Mouse (Mus musculus) kidney, adult 2 months (tissue): ENCODE measurements around the gene Dusp10. TPM values are rescaled to one million over a fixed set of nuclear protein-coding genes. Genes with fewer than 3 reads are reported as not detected.

ENCODE experiments used
- DNase-seq: peaks from one replicate; pipeline ENCODE4 v3.0.0; 2021
- H3K27ac ChIP-seq: fragments of 200-500 bp; 2 replicates; pipeline ENCODE4 v1.5.1; 2012; ENCODE audit warnings: low read depth, low read length, control low read depth, inconsistent platforms; ENCODE audit not compliant: insufficient read depth
- H3K27me3 ChIP-seq: fragments of 200-500 bp; replicated peaks from 2 replicates; pipeline ENCODE4 v1.6.1; 2012; ENCODE audit warnings: mild to moderate bottlenecking, moderate library complexity, low read length, inconsistent platforms; ENCODE audit not compliant: control insufficient read depth, insufficient read depth
- H3K36me3 ChIP-seq: fragments of 200-500 bp; 2 replicates; pipeline ENCODE4 v1.6.1; 2012; ENCODE audit warnings: mild to moderate bottlenecking, moderate library complexity, low read length, inconsistent platforms; ENCODE audit not compliant: control insufficient read depth, insufficient read depth
- H3K4me1 ChIP-seq: fragments of 200-500 bp; 2 replicates; pipeline ENCODE4 v1.6.1; 2011; ENCODE audit warnings: low read length; ENCODE audit not compliant: control insufficient read depth, insufficient read depth
- H3K4me3 ChIP-seq: fragments of 200-500 bp; 2 replicates; pipeline ENCODE4 v1.5.1; 2011; ENCODE audit warnings: mild to moderate bottlenecking, low read depth, low read length, control low read depth; ENCODE audit not compliant: insufficient read depth
- CTCF ChIP-seq: fragments of 200-500 bp; conservative IDR thresholded peaks from 2 replicates; pipeline ENCODE4 v1.5.1; 2011; ENCODE audit warnings: low read depth, mild to moderate bottlenecking, control low read depth, low read length, moderate library complexity, mixed read lengths; ENCODE audit not compliant: insufficient read depth, insufficient read length
- POLR2A ChIP-seq: fragments of 200-500 bp; IDR thresholded peaks from one replicate; pipeline ENCODE4 v1.6.1; 2011; ENCODE audit warnings: low read depth, low read length, control low read depth
- WGBS: fragments of 180-500 bp; shearing (Covaris S2); methylation state at CpG from one replicate; pipeline ENCODE4 v1.1.7; 2018; 5-methylcytosine and 5-hydroxymethylcytosine counted together
- polyA plus RNA-seq: library from polyadenylated mRNA; depleted of rRNA; stranded (reverse); fragments of >200 nt; gene quantifications from 2 replicates; pipeline ENCODE4 v1.2.3, GENCODE M21; 2012

The Dusp10 gene
- polyA plus RNA-seq, 1 experiment = 5.3 TPM

GRCm38 (mm10) chr1:184046070-184046677 is 33.1 kb downstream of the Dusp10 start:
- H3K4me3 ChIP-seq = no peak overlapping the region
- 62% methylated on average over 6 of the region's 6 CpGs for WGBS

GRCm38 (mm10) chr1:184047818-184048217 is 34.7 kb downstream of the Dusp10 start:
- Histone ChIP-seq H3K27ac (no peak overlapping the region), H3K36me3 (no peaks in the 10 kb centered on the region), H3K4me1 (no peaks in the 10 kb centered on the region), H3K4me3 (no peak overlapping the region), H3K27me3 (no peaks in the 10 kb centered on the region)
- 71% methylated on average over 9 of the region's 9 CpGs for WGBS
- no peak for DNase-seq
- TF ChIP-seq POLR2A = no peak
- TF ChIP-seq CTCF = no peak

More at GRCm38 (mm10) chr1:184046070-184046677, 33.1 kb downstream of the Dusp10 start:
- Histone ChIP-seq H3K27me3 (no peaks in the 10 kb centered on the region), H3K4me1 (no peaks in the 10 kb centered on the region), H3K27ac (no peak overlapping the region), H3K36me3 (no peaks in the 10 kb centered on the region)
- TF ChIP-seq CTCF = no peak
- no peak for TF ChIP-seq POLR2A
- DNase-seq = no peak

- H3K4me3 ChIP-seq = peak overlapping the region; percentile 27; the same call in 1 of the 2 replicates
- no peak for TF ChIP-seq CTCF
- TF ChIP-seq POLR2A = no peak
- no peaks in the 10 kb centered on the region for H3K27me3 ChIP-seq
- no peak overlapping the region for H3K27ac ChIP-seq
- 63% methylated on average over 10 of the region's 10 CpGs for WGBS
- no peaks in the 10 kb centered on the region for H3K36me3 ChIP-seq
- H3K4me1 ChIP-seq = no peaks in the 10 kb centered on the region
- no peak for DNase-seq
Measured at GRCm38 (mm10) chr1:184048675-184049418, 35.7 kb downstream of the Dusp10 start.

- Histone ChIP-seq H3K4me1 (no peaks in the 10 kb centered on the region), H3K4me3 (no peak overlapping the region), H3K36me3 (no peaks in the 10 kb centered on the region), H3K27me3 (no peaks in the 10 kb centered on the region), H3K27ac (no peak overlapping the region)
- TF ChIP-seq CTCF (no peak), POLR2A (no peak)
- DNase-seq = no peak
- WGBS = 73% methylated on average over 1 of the region's 1 CpGs
Measured at GRCm38 (mm10) chr1:184051286-184051685, 38.2 kb downstream of the Dusp10 start.

GRCm38 (mm10) chr1:184051824-184052223 is 38.7 kb downstream of the Dusp10 start:
- no peaks in the 10 kb centered on the region for H3K27me3 ChIP-seq
- peak; percentile 27 for DNase-seq
- no peak overlapping the region for H3K4me3 ChIP-seq
- no peak overlapping the region for H3K27ac ChIP-seq
- 23% methylated on average over 6 of the region's 6 CpGs for WGBS
- no peak for TF ChIP-seq CTCF
- no peak for TF ChIP-seq POLR2A
- H3K4me1 ChIP-seq = no peaks in the 10 kb centered on the region
- H3K36me3 ChIP-seq = no peaks in the 10 kb centered on the region

- Histone ChIP-seq H3K4me1 (no peaks in the 10 kb centered on the region), H3K27me3 (no peaks in the 10 kb centered on the region), H3K27ac (no peak overlapping the region), H3K36me3 (no peaks in the 10 kb centered on the region), H3K4me3 (no peak overlapping the region)
- WGBS = 74% methylated on average over 4 of the region's 4 CpGs
- TF ChIP-seq CTCF = no peak
- TF ChIP-seq POLR2A = no peak
- no peak for DNase-seq
Measured at GRCm38 (mm10) chr1:184052331-184052730, 39.2 kb downstream of the Dusp10 start.

GRCm38 (mm10) chr1:184053141-184053540 is 40.0 kb downstream of the Dusp10 start:
- Histone ChIP-seq H3K4me3 (no peak overlapping the region), H3K27ac (no peak overlapping the region), H3K36me3 (no peaks in the 10 kb centered on the region), H3K4me1 (no peaks in the 10 kb centered on the region), H3K27me3 (no peaks in the 10 kb centered on the region)
- no peak for DNase-seq
- WGBS = 75% methylated on average over 4 of the region's 4 CpGs
- no peak for TF ChIP-seq CTCF
- no peak for TF ChIP-seq POLR2A
